Mouse (Mus musculus): ENCODE results near the gene Lhx5.

Gene Lhx5

GRCm38 (mm10) chr5:120431649-120432485 lies at the start of gene Lhx5:
Lhx5 (plus strand) TSS chr5:120431699.
- DNase-seq, result peak; percentile 37 to 56

DNA sequence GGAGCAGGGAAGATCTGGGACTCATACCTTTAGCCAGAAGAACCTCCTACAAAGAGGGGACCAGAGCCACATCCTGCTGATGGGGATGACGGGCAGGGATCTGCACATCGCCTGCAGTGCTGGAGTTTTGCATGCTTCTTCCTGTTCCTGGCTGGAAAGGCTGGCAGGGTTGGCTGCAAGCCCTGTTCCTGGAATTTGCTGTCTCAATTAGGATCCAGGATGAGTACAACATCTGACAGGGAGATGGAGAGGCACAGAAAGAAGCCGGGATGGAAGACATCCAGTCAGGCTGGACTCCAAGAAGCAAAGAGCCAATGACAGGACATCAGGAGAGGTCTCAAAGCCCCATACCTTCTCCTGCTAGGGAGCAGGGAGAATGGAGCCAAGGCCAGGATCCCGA lies 45.1 kb upstream of the Lhx5 start:
- peak in 1 of 2 experiments; percentile 12 for DNase-seq

DNA sequence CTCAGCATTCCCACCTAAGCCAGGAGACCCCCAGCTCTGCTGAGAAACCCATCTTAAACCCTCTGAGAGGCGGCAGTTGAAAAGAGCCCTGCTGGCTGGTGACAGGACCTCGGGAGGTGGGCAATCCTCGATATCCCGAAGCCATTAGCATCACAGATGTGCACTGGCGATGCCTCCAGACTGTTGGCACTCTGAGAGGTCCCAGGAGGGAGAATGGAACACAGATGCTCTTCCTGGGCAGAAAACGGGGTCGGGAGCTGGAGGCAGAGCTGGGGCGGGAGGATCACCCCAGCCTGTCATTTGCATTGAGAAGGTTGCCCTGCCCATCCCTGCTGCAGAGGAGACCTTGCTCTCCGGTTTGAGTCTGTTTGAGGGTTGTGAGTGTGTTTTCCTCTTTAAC lies 42.7 kb upstream of the Lhx5 start:
- DNase-seq, result no peak

DNA sequence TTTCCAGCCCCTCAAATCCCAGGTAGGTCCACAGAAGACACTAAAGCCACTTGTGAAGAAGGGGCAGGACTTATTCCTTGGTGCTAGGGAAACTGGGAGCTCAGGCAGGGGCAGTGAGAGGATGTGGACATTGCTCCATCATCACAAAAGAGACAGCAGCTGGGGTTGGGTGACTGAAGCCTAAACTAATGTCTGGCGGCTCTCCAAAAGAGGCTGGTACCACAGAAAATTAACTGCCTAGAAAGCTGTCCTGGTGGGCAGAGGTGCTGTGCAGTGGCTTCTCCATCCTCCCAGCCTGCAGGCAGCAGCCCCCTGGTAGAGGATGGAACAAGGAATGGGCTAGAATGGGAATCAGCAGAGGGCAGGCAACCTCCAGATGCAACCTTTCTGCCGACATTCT lies 41.5 kb upstream of the Lhx5 start:
- no peak for DNase-seq

DNA sequence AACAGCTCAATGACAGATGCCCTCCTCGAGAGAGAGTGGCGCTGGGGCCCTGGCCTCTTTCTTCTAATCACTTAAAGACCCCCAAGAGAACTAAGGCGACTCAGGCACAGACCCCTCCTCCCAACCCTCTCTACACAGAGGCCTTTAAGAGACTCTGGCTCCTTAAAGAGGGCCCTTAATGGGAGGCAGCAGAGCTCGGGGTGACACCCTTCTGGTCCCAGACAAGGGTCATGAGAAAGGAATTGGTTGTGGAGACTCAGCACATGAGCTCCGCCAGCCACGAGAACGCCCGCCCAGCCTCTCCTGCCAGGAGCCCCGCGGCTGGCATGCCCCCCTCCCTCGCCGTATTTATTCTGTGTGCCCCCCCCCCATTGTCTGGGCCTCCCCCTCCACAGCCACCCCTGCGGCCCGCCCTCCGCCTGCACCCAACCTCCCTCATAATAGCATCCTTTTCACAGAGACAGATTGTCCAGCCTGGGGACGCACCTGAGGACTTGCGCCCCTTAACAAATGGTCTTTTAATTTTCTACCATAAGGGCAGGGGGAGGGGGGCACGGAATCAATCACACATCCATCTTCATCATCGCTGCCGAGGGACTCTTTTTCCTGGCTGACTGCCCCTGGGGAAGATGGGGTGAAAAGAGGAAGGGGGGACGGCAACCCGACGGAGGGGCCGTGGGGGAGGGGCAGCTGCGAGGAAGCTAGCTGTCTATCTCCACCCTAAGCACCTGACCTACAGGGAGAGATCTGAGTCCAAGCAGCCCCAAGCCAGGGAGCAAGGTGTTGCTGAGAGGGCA lies 37.4 kb upstream of the Lhx5 start:
- DNase-seq, result no peak

GRCm38 (mm10) chr5:120397988-120398387 lies 33.5 kb upstream of the Lhx5 start:
- DNase-seq, result no peak

DNA sequence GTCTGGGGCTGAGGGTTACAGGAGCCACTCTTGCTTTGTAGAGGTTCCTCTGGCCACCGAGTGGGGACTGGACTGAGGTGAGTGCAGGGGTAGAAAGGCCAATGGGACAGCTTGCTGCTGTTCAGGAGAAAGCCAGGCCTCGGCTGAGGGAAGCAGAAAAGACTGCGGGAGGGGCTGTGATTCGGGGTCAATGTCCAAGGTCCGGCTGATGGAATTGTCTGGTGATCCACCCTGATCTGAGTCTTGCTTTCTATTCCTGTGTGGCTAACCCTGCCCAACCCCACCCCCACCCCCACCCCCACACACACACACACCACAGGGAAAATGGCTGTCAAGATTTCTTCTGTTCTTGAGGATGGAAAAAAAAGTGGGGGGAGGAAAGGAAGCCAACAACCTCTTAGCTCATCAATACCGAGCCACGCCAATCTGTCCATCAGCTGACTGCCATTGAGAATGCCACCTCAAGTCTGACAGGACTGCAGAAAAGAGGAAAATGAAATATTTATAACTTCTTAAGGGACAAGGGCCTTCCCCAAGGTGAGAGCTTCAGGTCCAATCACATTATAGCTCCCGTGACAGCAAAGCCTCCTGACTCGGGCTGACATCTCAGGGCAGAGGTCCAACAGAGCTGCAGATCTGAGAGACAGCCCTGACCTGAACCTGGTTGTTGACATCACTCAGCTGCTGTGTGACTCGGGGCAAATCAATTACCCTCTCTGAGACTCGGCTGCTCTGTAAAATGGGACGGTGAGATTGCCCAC lies 26.5 kb upstream of the Lhx5 start:
- DNase-seq, result no peak

DNA sequence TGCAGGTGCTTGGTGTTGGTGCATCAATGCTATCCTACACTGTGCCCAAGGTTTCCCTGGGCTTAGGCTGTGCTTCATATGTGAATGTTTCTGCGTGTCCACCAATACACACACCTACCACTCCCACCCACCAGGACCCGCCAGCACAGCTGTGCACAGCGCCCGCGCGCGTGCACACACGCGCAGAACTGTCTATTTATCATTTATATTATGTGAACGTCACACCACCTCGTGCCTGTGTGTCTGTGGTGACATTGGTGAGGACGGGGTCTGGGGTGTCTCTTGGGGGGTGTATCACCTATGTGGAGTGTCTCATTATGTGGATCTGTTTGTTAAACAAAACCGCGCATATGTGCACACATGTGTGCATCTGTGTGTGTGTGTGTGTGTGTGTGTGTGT lies 22.6 kb upstream of the Lhx5 start:
- no peak for DNase-seq

DNA sequence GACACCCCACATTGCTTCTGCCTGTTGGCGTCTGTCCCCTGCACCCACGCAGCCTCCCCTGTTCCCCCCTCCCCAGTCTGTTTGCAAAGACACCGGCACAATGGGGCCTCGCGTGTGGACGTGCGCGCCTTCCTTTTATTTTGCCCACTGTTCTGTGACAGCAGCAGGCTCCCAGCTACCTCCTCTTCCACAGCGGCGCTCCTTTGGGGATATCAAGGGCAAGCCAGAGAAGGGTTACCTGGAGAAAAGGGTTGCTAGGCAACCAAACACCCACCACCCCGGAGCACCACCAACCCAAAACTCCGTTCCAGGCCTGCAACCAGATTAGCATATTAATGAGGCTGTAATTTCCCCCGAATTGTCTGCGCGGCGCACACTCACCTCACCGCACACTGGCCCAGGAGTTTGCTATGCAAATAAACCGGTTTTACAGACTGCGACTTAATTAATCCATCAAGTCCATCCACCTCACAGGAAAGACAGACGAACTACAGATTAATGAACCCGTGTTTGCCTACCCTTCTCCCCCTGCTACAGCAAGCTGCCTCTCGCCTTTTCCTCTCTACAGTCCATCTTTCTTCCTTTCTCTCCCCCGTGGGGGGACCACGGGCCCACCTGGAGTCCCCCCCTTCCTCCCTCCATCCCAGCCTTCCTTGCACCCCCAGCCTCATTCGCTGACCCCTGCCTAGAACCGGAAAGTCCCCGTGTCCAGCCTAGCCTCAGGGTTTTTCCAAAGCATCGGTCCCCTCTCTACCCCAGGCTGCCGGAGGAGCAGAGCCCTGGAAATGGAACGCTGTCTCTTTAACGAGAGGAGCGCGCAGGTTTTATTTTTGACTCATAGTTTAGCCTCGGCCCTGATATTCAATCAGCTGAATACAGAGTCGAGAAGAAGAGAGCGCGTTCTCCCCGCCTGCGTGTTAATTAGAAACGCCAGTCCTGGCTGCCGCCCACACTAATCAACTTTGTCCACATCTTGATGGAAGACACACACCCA lies 21.8 kb upstream of the Lhx5 start:
- no peak for DNase-seq

- no peak for DNase-seq
Observed at GRCm38 (mm10) chr5:120413436-120413835, 18.1 kb upstream of the Lhx5 start.

DNA sequence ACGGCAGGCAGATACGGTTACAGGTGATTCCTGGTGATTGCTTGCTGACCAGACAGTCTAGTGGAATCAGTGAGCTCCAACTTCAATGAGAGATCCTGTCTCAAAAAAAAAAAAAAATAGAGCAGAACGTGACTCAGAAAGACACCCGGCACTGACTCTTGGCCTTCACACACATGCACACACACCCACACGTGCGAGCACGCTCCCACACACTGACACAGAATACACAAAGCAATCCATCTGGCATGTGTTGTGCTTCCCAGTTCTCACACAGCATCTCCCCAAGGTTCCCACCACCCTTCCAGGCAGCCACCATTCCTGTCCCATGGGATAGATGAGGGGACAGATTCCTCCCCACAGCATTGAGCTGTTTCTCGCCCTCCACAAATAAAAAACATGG lies 11.4 kb upstream of the Lhx5 start:
- no peak for DNase-seq

- DNase-seq, result peak in 1 of 2 experiments; percentile 23
Observed at GRCm38 (mm10) chr5:120424039-120424438, 7.5 kb upstream of the Lhx5 start.

DNA sequence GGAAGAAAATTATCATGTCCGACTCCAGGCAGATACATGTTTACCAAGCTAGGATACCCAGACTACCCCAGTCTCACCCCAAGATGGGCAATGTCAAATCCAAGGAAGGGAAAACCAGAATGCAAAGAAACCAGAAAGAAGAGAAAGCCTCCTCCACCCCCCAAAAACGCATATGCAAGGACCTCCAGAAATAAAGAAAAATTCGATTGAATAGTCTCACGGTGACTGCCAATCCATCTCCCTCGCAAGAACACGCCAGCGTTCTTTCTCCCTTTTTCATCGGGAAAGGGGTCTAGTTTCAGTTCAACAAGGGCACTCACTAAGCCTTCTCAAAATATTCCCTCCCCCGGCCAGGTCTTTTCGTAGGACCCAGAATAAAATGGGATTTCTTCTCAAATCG lies 6.8 kb upstream of the Lhx5 start:
- no peak for DNase-seq

- DNase-seq, result no peak
Observed at GRCm38 (mm10) chr5:120425711-120426110, 5.8 kb upstream of the Lhx5 start.

DNA sequence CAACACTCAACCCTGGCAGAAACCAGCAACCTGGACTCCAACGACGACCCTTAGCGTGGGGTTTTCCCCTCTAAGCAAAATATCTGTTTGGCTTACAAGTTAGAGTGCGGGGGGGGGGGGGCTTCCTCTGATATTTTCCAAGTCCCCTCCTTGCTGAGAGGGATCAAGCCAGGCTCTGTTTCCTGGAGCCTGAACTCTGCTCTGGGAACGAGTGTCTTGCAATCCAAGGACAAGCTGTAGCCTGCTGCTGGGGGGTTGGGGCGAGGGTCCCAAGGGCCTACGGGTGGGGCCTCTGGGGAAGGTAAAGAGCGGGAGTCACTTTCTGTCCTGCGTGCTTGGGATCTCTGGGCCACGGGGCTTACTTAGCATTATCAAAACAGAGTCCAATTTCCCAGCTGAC lies 4.9 kb upstream of the Lhx5 start:
- no peak for DNase-seq

GRCm38 (mm10) chr5:120427451-120427938 lies 4.0 kb upstream of the Lhx5 start:
- no peak for DNase-seq

GRCm38 (mm10) chr5:120428189-120428838 lies 3.2 kb upstream of the Lhx5 start:
- DNase-seq, result no peak

GRCm38 (mm10) chr5:120428990-120429389 lies 2.5 kb upstream of the Lhx5 start:
- DNase-seq, result no peak

DNA sequence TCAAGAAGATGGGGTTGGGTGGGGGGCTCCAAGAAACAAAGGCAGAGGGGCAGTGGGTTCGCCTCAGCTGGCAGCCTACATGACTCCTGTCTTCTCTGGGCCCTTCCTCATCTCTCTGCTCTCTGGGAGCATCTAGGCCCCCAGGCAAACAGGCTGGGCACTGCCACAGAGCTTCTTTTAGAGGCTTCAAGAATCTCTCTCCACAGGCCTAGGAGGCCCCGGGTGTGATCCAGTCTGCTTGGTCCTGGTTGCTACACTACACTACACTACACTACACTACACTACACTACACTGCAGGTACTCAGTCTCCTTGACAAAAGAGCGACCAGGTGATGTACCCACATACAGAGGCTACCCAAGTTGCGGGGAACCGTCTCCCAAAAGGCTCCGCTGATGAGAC lies 1.8 kb upstream of the Lhx5 start:
- no peak for DNase-seq

GRCm38 (mm10) chr5:120431001-120431583 lies 407 bp upstream of the Lhx5 start:
- DNase-seq, result no peak

- DNase-seq, result no peak
Observed at GRCm38 (mm10) chr5:120432486-120433015, 1.1 kb downstream of the Lhx5 start.

Data from cerebellum, postnatal 25 days (tissue).